Mouse (Mus musculus) cortical plate, adult 2 months (tissue): ENCODE measurements around the gene Gm47841.

ENCODE experiments used
- CTCF ChIP-seq: fragments of 200-500 bp; IDR thresholded peaks from 2 replicates; pipeline ENCODE4 v1.5.1; 2011; ENCODE audit warnings: mild to moderate bottlenecking, control low read depth, low read length; ENCODE audit not compliant: insufficient read depth; ENCODE audit errors: extremely low read depth
- POLR2A ChIP-seq: fragments of 200-500 bp; IDR thresholded peaks from 2 replicates; pipeline ENCODE4 v1.6.1; 2011; ENCODE audit warnings: mild to moderate bottlenecking, low read length, control low read depth; ENCODE audit not compliant: insufficient read depth; ENCODE audit errors: extremely low read depth

DNA sequence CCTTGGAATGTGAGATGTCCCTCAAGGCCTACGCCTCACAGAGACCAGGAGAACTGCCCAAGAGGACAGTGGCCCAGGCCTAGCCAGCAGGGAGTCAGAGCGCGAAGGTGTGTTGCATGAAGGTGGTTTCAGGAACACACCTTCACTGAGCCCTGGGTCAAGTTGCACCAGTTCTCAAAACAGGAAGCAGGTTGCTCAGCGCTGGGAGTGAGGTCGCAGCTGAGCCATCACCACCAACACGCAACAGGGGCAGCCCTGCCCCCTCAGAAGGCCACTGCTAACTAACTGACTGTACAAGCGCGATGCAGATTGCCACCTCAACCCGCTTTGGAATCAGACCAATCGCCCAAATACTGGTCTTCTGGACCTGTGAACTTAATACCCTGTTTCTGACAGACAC, 37.3 kb upstream of the Gm47841 start:
- no peak for TF ChIP-seq POLR2A
- no peak for TF ChIP-seq CTCF
